Mouse (Mus musculus): ENCODE measurements at regions not wholly inside any gene's neighbourhood (a gene's known extent, or its start where the extent isn't known, plus 50 kb on each side); places are given as distances from the start of the nearest gene placed in this dataset.
A peak's percentile ranks its signal among the peaks of the same experiment; 100 is the strongest.

- H3K4me3 ChIP-seq: no peak overlapping the region
- H3K36me3 ChIP-seq: no peaks in the 10 kb centered on the region
- WGBS: 84% methylated on average over 3 of the region's 3 CpGs
- no peak for DNase-seq (ENCODE audit: low spot score)
- no peak overlapping the region for H3K27ac ChIP-seq (replicated peaks)
- H3K27me3 ChIP-seq (ENCODE audit: low read depth, poor library complexity, severe bottlenecking): no peaks in the 10 kb centered on the region
- no peaks in the 10 kb centered on the region for H3K4me1 ChIP-seq
- H3K9me3 ChIP-seq (replicated peaks): no peaks in the 10 kb centered on the region
These were observed 71.2 kb downstream of the Rbm11 start for GRCm38 (mm10) chr16:75663871-75664270.

GRCm38 (mm10) chr16:75667589-75667988 is 74.9 kb downstream of the Rbm11 start:
- Histone ChIP-seq H3K36me3 (no peaks in the 10 kb centered on the region), H3K27me3 (ENCODE audit: low read depth, poor library complexity, severe bottlenecking) (no peaks in the 10 kb centered on the region), H3K4me1 (no peaks in the 10 kb centered on the region), H3K27ac (replicated peaks) (no peak overlapping the region), H3K9me3 (replicated peaks) (no peaks in the 10 kb centered on the region), H3K4me3 (no peak overlapping the region)
- DNase-seq (ENCODE audit: low spot score): no peak
- 91% methylated on average over 2 of the region's 2 CpGs for WGBS

- no peaks in the 10 kb centered on the region for H3K27me3 ChIP-seq (ENCODE audit: low read depth, poor library complexity, severe bottlenecking)
- no peak for DNase-seq (ENCODE audit: low spot score)
- H3K36me3 ChIP-seq: no peaks in the 10 kb centered on the region
- no peaks in the 10 kb centered on the region for H3K9me3 ChIP-seq (replicated peaks)
- WGBS: 88% methylated on average over 1 of the region's 1 CpGs
- no peak overlapping the region for H3K4me3 ChIP-seq
- no peaks in the 10 kb centered on the region for H3K4me1 ChIP-seq
- H3K27ac ChIP-seq (replicated peaks): no peak overlapping the region
These were observed 79.5 kb downstream of the Rbm11 start for GRCm38 (mm10) chr16:75672112-75672511.

GRCm38 (mm10) chr16:75675871-75676270 is 83.2 kb downstream of the Rbm11 start:
- Histone ChIP-seq H3K27ac (replicated peaks) (no peak overlapping the region), H3K36me3 (no peaks in the 10 kb centered on the region), H3K27me3 (ENCODE audit: low read depth, poor library complexity, severe bottlenecking) (no peaks in the 10 kb centered on the region), H3K9me3 (replicated peaks) (no peaks in the 10 kb centered on the region), H3K4me1 (no peaks in the 10 kb centered on the region), H3K4me3 (no peak overlapping the region)
- 70% methylated on average over 2 of the region's 2 CpGs for WGBS
- peak; percentile 14 for DNase-seq (ENCODE audit: low spot score)

- Histone ChIP-seq H3K36me3 (no peaks in the 10 kb centered on the region), H3K9me3 (replicated peaks) (no peaks in the 10 kb centered on the region), H3K4me3 (no peak overlapping the region), H3K27ac (replicated peaks) (no peak overlapping the region), H3K4me1 (no peaks in the 10 kb centered on the region), H3K27me3 (ENCODE audit: low read depth, poor library complexity, severe bottlenecking) (no peaks in the 10 kb centered on the region)
- WGBS: 63% methylated on average over 1 of the region's 1 CpGs
- no peak for DNase-seq (ENCODE audit: low spot score)
These were observed 84.5 kb downstream of the Rbm11 start for GRCm38 (mm10) chr16:75677180-75677579.
